Mouse (Mus musculus) embryonic facial prominence, embryonic 11.5 days (tissue): ENCODE measurements at regions not wholly inside any gene's neighbourhood (a gene's known extent, or its start where the extent isn't known, plus 50 kb on each side); places are given as distances from the start of the nearest gene placed in this dataset.

Experiments
- ATAC-seq: fragments of 200-750 bp; cut with Nextera tagmentation; replicated peaks from 2 replicates; pipeline ENCODE4 v1.8.0; 2017; ENCODE audit warnings: low read depth; ENCODE audit not compliant: insufficient number of reproducible peaks, low FRiP score, low TSS enrichment
- DNase-seq: peaks from one replicate; pipeline ENCODE4 v3.0.0-alpha.2; 2015; ENCODE audit warnings: low spot score
- H3K27ac ChIP-seq: fragments of 300-500 bp; sonication (generic); replicated peaks from 2 replicates; pipeline ENCODE4 v1.5.1; 2014; ENCODE audit warnings: mild to moderate bottlenecking, low read depth, low read length, control low read depth
- H3K27me3 ChIP-seq: fragments of 300-500 bp; sonication (generic); 2 replicates; pipeline ENCODE4 v1.6.1; 2014; ENCODE audit warnings: mild to moderate bottlenecking, low read length, moderate library complexity, mixed read lengths; ENCODE audit not compliant: control insufficient read depth, insufficient read depth
- H3K36me3 ChIP-seq: fragments of 300-500 bp; sonication (generic); replicated peaks from 2 replicates; pipeline ENCODE4 v1.6.1; 2014; ENCODE audit warnings: low read depth, mild to moderate bottlenecking, low read length, moderate library complexity, mixed read lengths; ENCODE audit not compliant: control insufficient read depth, insufficient read depth
- H3K4me1 ChIP-seq: fragments of 300-500 bp; sonication (generic); 2 replicates; pipeline ENCODE4 v1.6.1; 2014; ENCODE audit warnings: low read length, mixed read lengths; ENCODE audit not compliant: control insufficient read depth, insufficient read depth
- H3K4me2 ChIP-seq: fragments of 300-500 bp; sonication (generic); 2 replicates; pipeline ENCODE4 v1.6.1; 2014; ENCODE audit warnings: low read depth, mild to moderate bottlenecking, control low read depth, low read length, moderate library complexity
- H3K4me3 ChIP-seq: fragments of 300-500 bp; sonication (generic); 2 replicates; pipeline ENCODE4 v1.5.1; 2014; ENCODE audit warnings: low read depth, low read length, control low read depth
- H3K9ac ChIP-seq: fragments of 300-500 bp; sonication (generic); replicated peaks from 2 replicates; pipeline ENCODE4 v1.6.1; 2014; ENCODE audit warnings: mild to moderate bottlenecking, control low read depth, low read length
- H3K9me3 ChIP-seq: fragments of 300-500 bp; sonication (generic); replicated peaks from 2 replicates; pipeline ENCODE4 v1.6.1; 2016; ENCODE audit warnings: mild to moderate bottlenecking, low read length, inconsistent platforms, mixed read lengths; ENCODE audit not compliant: control insufficient read depth
- WGBS: fragments of 180-500 bp; shearing (Covaris S2); extraction: QIAGEN DNeasy Blood & Tissue Kit; methylation state at CpG from one replicate; pipeline ENCODE4 v1.1.7; 2014; 5-methylcytosine and 5-hydroxymethylcytosine counted together

GRCm38 (mm10) chr13:101407633-101408032 is 360.4 kb downstream of the Pik3r1 start:
- H3K4me1 ChIP-seq = no peaks in the 10 kb centered on the region
- WGBS = 96% methylated on average over 1 of the region's 1 CpGs
- H3K9ac ChIP-seq = no peak overlapping the region
- DNase-seq (no peak), ATAC-seq (no peak)
- H3K4me3 ChIP-seq = no peak overlapping the region
- no peak overlapping the region for H3K4me2 ChIP-seq
- H3K27ac ChIP-seq = no peak overlapping the region
- H3K9me3 ChIP-seq = no peaks in the 10 kb centered on the region
- H3K36me3 ChIP-seq = no peaks in the 10 kb centered on the region
- H3K27me3 ChIP-seq = no peaks in the 10 kb centered on the region

GRCm38 (mm10) chr13:101373581-101374189 is 394.3 kb downstream of the Pik3r1 start:
- WGBS = 90% methylated on average over 5 of the region's 5 CpGs
- Histone ChIP-seq H3K4me2 (no peak overlapping the region), H3K4me1 (no peaks in the 10 kb centered on the region), H3K36me3 (no peaks in the 10 kb centered on the region), H3K27ac (no peak overlapping the region), H3K4me3 (no peak overlapping the region), H3K9ac (no peak overlapping the region), H3K27me3 (no peaks in the 10 kb centered on the region), H3K9me3 (no peaks in the 10 kb centered on the region)
- DNase-seq (no peak), ATAC-seq (no peak)

GRCm38 (mm10) chr13:101371906-101372305 is 396.1 kb downstream of the Pik3r1 start:
- DNase-seq = no peak
- WGBS = 94% methylated on average over 1 of the region's 1 CpGs
- Histone ChIP-seq H3K4me1 (no peaks in the 10 kb centered on the region), H3K9ac (no peak overlapping the region), H3K27ac (no peak overlapping the region), H3K27me3 (no peaks in the 10 kb centered on the region), H3K9me3 (no peaks in the 10 kb centered on the region), H3K36me3 (no peaks in the 10 kb centered on the region), H3K4me3 (no peak overlapping the region), H3K4me2 (no peak overlapping the region)
- no peak for ATAC-seq

- Histone ChIP-seq H3K9me3 (no peaks in the 10 kb centered on the region), H3K4me3 (no peak overlapping the region), H3K4me2 (no peak overlapping the region), H3K27ac (no peak overlapping the region), H3K9ac (no peak overlapping the region), H3K27me3 (no peaks in the 10 kb centered on the region), H3K4me1 (no peaks in the 10 kb centered on the region), H3K36me3 (no peaks in the 10 kb centered on the region)
- ATAC-seq (no peak), DNase-seq (no peak)
- WGBS = 85% methylated on average over 5 of the region's 5 CpGs
Observed at GRCm38 (mm10) chr13:101368170-101368569, 399.8 kb downstream of the Pik3r1 start.

GRCm38 (mm10) chr13:101355363-101355762 is 412.7 kb downstream of the Pik3r1 start:
- Histone ChIP-seq H3K9me3 (no peaks in the 10 kb centered on the region), H3K4me3 (no peak overlapping the region), H3K27ac (no peak overlapping the region), H3K27me3 (no peaks in the 10 kb centered on the region), H3K9ac (no peak overlapping the region), H3K4me1 (no peaks in the 10 kb centered on the region), H3K36me3 (no peaks in the 10 kb centered on the region), H3K4me2 (no peak overlapping the region)
- DNase-seq = no peak
- no peak for ATAC-seq
- WGBS = 90% methylated on average over 3 of the region's 3 CpGs

- H3K27me3 ChIP-seq = no peaks in the 10 kb centered on the region
Observed at GRCm38 (mm10) chr13:101351123-101351522, 416.9 kb downstream of the Pik3r1 start.

GRCm38 (mm10) chr13:101349354-101349753 is 418.7 kb downstream of the Pik3r1 start:
- no peaks in the 10 kb centered on the region for H3K9me3 ChIP-seq
- 93% methylated on average over 2 of the region's 2 CpGs for WGBS
- H3K4me2 ChIP-seq = no peak overlapping the region
- ATAC-seq = no peak
- no peak for DNase-seq
- H3K4me3 ChIP-seq = no peak overlapping the region
- no peaks in the 10 kb centered on the region for H3K27me3 ChIP-seq
- no peak overlapping the region for H3K27ac ChIP-seq
- H3K4me1 ChIP-seq = no peaks in the 10 kb centered on the region
- no peaks in the 10 kb centered on the region for H3K36me3 ChIP-seq
- no peak overlapping the region for H3K9ac ChIP-seq

More at GRCm38 (mm10) chr13:101351123-101351522, 416.9 kb downstream of the Pik3r1 start:
- H3K4me2 ChIP-seq = no peak overlapping the region
- no peak for DNase-seq
- no peaks in the 10 kb centered on the region for H3K9me3 ChIP-seq
- no peaks in the 10 kb centered on the region for H3K4me1 ChIP-seq
- H3K9ac ChIP-seq = no peak overlapping the region
- no peaks in the 10 kb centered on the region for H3K36me3 ChIP-seq
- H3K27ac ChIP-seq = no peak overlapping the region
- no peak for ATAC-seq
- H3K4me3 ChIP-seq = no peak overlapping the region
- WGBS = 76% methylated on average over 4 of the region's 4 CpGs

GRCm38 (mm10) chr13:101338280-101338872 is 429.6 kb downstream of the Pik3r1 start:
- Histone ChIP-seq H3K9me3 (no peaks in the 10 kb centered on the region), H3K4me2 (no peak overlapping the region), H3K27me3 (no peaks in the 10 kb centered on the region), H3K27ac (no peak overlapping the region), H3K4me1 (no peaks in the 10 kb centered on the region), H3K9ac (no peak overlapping the region), H3K36me3 (no peaks in the 10 kb centered on the region), H3K4me3 (no peak overlapping the region)
- 96% methylated on average over 3 of the region's 3 CpGs for WGBS
- no peak for ATAC-seq
- DNase-seq = no peak
